In the genomic region with DNA sequence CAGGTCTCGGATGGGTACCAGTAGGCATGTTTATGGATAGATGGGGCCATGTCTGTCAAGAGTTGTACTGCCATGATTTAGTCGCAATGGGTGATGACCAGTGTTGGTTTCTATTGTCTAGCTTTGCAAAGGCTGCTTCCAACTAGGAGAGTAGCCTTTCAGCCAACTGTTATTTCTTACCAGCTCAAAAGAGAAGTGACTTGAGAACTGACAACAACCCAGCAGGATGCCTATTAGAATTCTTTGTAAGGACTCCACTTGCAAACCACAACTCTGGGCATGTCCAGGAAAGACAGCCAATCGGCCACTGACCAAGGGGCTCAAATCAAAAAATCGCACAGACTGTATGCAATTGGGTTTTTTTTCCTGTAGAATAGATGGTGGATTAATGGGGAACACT, we compare ENCODE assay signal across 12 mouse cellular contexts.
"Had no signal": no experiment of that assay in that cellular context is flagged by ENCODE, and none has a peak within 500 bp of the region (broad histone marks: within the 10 kb centered on the region; RNA-seq: fewer than 3 reads in every experiment).

No protein-coding gene starts in this region.

- H3K36me3 ChIP-seq: limb, embryonic 13.5 days; stomach, embryonic 15.5 days had no signal

- H3K4me3 ChIP-seq: limb, embryonic 13.5 days; stomach, embryonic 15.5 days had no signal

- H3K4me2 ChIP-seq: limb, embryonic 13.5 days; stomach, embryonic 15.5 days had no signal

- ATAC-seq: intestine, postnatal 0 days; midbrain, embryonic 16.5 days had no signal

- H3K27ac ChIP-seq: limb, embryonic 13.5 days; liver, embryonic 14.5 days; stomach, embryonic 15.5 days had no signal

- H3K4me1 ChIP-seq: limb, embryonic 13.5 days; stomach, embryonic 15.5 days had no signal

- H3K9ac ChIP-seq: limb, embryonic 13.5 days; liver, embryonic 14.5 days; stomach, embryonic 15.5 days had no signal

- DNase-seq: kidney, adult 8-10 months; kidney, postnatal 25 days; layer of hippocampus, adult 9-11 months; layer of hippocampus, postnatal 36 days; lung, adult 18-20 months; right cerebral cortex, postnatal 14 days; thymus, postnatal 4 days had no signal

- H3K9me3 ChIP-seq: limb, embryonic 13.5 days; stomach, embryonic 15.5 days had no signal
